Mouse (Mus musculus) kidney, adult 2 months (tissue): ENCODE results near the gene Colgalt1.

Experiments used
- CTCF ChIP-seq: fragments of 200-500 bp; conservative IDR thresholded peaks from 2 replicates; pipeline ENCODE4 v1.5.1; 2011; ENCODE audit warnings: low read depth, mild to moderate bottlenecking, control low read depth, low read length, moderate library complexity, mixed read lengths; ENCODE audit not compliant: insufficient read depth, insufficient read length
- POLR2A ChIP-seq: fragments of 200-500 bp; IDR thresholded peaks from one replicate; pipeline ENCODE4 v1.6.1; 2011; ENCODE audit warnings: low read depth, low read length, control low read depth

GRCm38 (mm10) chr8:71588762-71589161 lies 22.0 kb upstream of the Colgalt1 start:
- TF ChIP-seq POLR2A = no peak
- no peak for TF ChIP-seq CTCF
